ENCODE assay signal across 10 mouse cellular contexts in the genomic region with DNA sequence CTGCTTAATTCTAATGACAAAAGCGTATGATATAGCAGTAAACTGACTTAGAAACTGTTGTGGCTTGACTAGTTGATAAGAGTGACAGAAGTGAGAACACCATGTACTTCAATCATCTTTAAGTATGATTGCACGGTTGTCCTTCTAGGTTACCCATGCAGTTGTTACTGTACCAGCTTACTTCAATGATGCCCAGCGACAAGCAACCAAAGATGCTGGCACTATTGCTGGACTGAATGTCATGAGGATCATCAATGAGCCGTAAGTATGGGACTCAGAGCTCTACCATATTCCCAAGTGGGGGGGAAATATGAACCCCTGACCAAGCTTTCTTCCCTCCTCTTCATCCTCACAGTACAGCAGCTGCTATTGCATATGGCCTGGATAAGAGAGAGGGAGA. TPM values are rescaled to one million over a fixed set of nuclear protein-coding genes. Genes with fewer than 3 reads are reported as not detected.
DNase-seq lines count a peak whose midpoint lies in the region; ATAC-seq lines count a peak whose summit lies in the region.
"Had no signal": no experiment of that assay in that cellular context is flagged by ENCODE, and none has a peak within 500 bp of the region (broad histone marks: within the 10 kb centered on the region; RNA-seq: fewer than 3 reads in every experiment).

No protein-coding gene starts in this region.

- ATAC-seq in kidney, embryonic 15.5 days (replicated peaks; ENCODE audit: low FRiP score) = no peak
- ATAC-seq in embryonic facial prominence, embryonic 11.5 days (replicated peaks; ENCODE audit: insufficient number of reproducible peaks, low FRiP score, low TSS enrichment, low read depth) = no peak
- ATAC-seq in intestine, embryonic 16.5 days = no peak
- no peak for ATAC-seq in inflammation-experienced regulatory T-cells, adult 6 months
- no peak for ATAC-seq in megakaryocyte progenitor cell, adult 5-6 weeks (replicated peaks; ENCODE audit: poor library complexity)
- ATAC-seq: Patski had no signal

- 81% methylated on average over 4 of the region's 4 CpGs for WGBS in kidney, embryonic 15.5 days
- WGBS in embryonic facial prominence, embryonic 11.5 days = 84% methylated on average over 4 of the region's 4 CpGs
- 84% methylated on average over 4 of the region's 4 CpGs for WGBS in intestine, embryonic 16.5 days

- H3K9ac ChIP-seq in kidney, embryonic 15.5 days = 0 out of 2 replicates have a peak overlapping the region, but pooled peaks have one; percentile 98
- H3K9ac ChIP-seq in embryonic facial prominence, embryonic 11.5 days (replicated peaks; ENCODE audit: low read length) = no peak overlapping the region
- H3K9ac ChIP-seq in intestine, embryonic 16.5 days (ENCODE audit: low read depth, low read length) = peak overlapping the region; percentile 97

- H3K36me3 ChIP-seq in kidney, embryonic 15.5 days = peaks cover 60% of the 10 kb centered on the region
- H3K36me3 ChIP-seq in embryonic facial prominence, embryonic 11.5 days (replicated peaks; ENCODE audit: control insufficient read depth, insufficient read depth, low read depth, low read length) = peaks cover 19% of the 10 kb centered on the region
- peaks cover 27% of the 10 kb centered on the region for H3K36me3 ChIP-seq in intestine, embryonic 16.5 days (ENCODE audit: control insufficient read depth, insufficient read depth, low read length)

- H3K9me3 ChIP-seq in kidney, embryonic 15.5 days (replicated peaks) = no peaks in the 10 kb centered on the region
- no peaks in the 10 kb centered on the region for H3K9me3 ChIP-seq in embryonic facial prominence, embryonic 11.5 days (replicated peaks; ENCODE audit: control insufficient read depth, low read length)
- H3K9me3 ChIP-seq in intestine, embryonic 16.5 days (ENCODE audit: control insufficient read depth, low read length) = no peaks in the 10 kb centered on the region

- no peak for DNase-seq in kidney, postnatal 10 days
- DNase-seq in embryonic facial prominence, embryonic 11.5 days (ENCODE audit: low spot score) = no peak
- peak; percentile 29 for DNase-seq in naive thymus-derived CD4-positive, alpha-beta T cell, adult 2 months (ENCODE audit: low read depth)
- no peak for DNase-seq in kidney, postnatal 14 days
- DNase-seq: thymus, postnatal 4 days had no signal

- H3K4me3 ChIP-seq in kidney, embryonic 15.5 days (replicated peaks) = peak overlapping the region; percentile 84
- peak overlapping the region; percentile 91 for H3K4me3 ChIP-seq in embryonic facial prominence, embryonic 11.5 days (ENCODE audit: low read depth, low read length)
- H3K4me3 ChIP-seq in intestine, embryonic 16.5 days (ENCODE audit: low read length) = peak overlapping the region; percentile 95

- H3K4me2 ChIP-seq in kidney, embryonic 15.5 days = peak overlapping the region; percentile 73
- H3K4me2 ChIP-seq in embryonic facial prominence, embryonic 11.5 days (ENCODE audit: low read depth, low read length) = peak overlapping the region; percentile 55; the same call in 1 of the 2 replicates
- H3K4me2 ChIP-seq in intestine, embryonic 16.5 days (ENCODE audit: low read depth, low read length) = peak overlapping the region; percentile 63

- H3K4me1 ChIP-seq in kidney, embryonic 15.5 days = peaks cover 50% of the 10 kb centered on the region
- 0 out of 2 replicates have a peak, but pooled peaks cover 2% of the 10 kb centered on the region for H3K4me1 ChIP-seq in embryonic facial prominence, embryonic 11.5 days (ENCODE audit: control insufficient read depth, insufficient read depth, low read length)
- peaks cover 37% of the 10 kb centered on the region for H3K4me1 ChIP-seq in intestine, embryonic 16.5 days (ENCODE audit: control insufficient read depth, insufficient read depth, low read length)

- no peak overlapping the region for H3K27ac ChIP-seq in kidney, embryonic 15.5 days
- no peak overlapping the region for H3K27ac ChIP-seq in embryonic facial prominence, embryonic 11.5 days (replicated peaks; ENCODE audit: low read depth, low read length)
- no peak overlapping the region for H3K27ac ChIP-seq in intestine, embryonic 16.5 days (ENCODE audit: low read length)

- no peaks in the 10 kb centered on the region for H3K27me3 ChIP-seq in kidney, embryonic 15.5 days
- no peaks in the 10 kb centered on the region for H3K27me3 ChIP-seq in embryonic facial prominence, embryonic 11.5 days (ENCODE audit: control insufficient read depth, insufficient read depth, low read length)
- H3K27me3 ChIP-seq in intestine, embryonic 16.5 days (replicated peaks; ENCODE audit: control insufficient read depth, insufficient read depth, low read length) = no peaks in the 10 kb centered on the region
- H3K27me3 ChIP-seq: Patski had no signal

RNA-seq across cellular contexts. Expression of a gene that starts 1.9 kb away (rescaled TPM):
- 989 and 1,038 TPM in 2 replicates for polyA plus RNA-seq in kidney, embryonic 15.5 days (2015; fragmentation: Nextera tagmentation; extraction: Ambion mirVana)
- 1,023 and 1,118 TPM in 2 replicates for polyA plus RNA-seq in embryonic facial prominence, embryonic 11.5 days (2014; fragmentation: Nextera tagmentation; extraction: Ambion mirVana)
- polyA plus RNA-seq in intestine, embryonic 16.5 days (2015; fragmentation: Nextera tagmentation; extraction: Ambion mirVana) = 991 and 1,092 TPM in 2 replicates
- polyA plus RNA-seq in inflammation-experienced regulatory T-cells, adult 6 months (2017; shearing (Covaris generic)) = 100 to 1,000 TPM; 576 to 769 (median 638) TPM
- 536 and 641 TPM in 2 replicates for total RNA-seq in megakaryocyte progenitor cell, adult 5-6 weeks (2015)
- total RNA-seq in megakaryocyte progenitor cell, adult 5-6 weeks (2017) = 1,697 and 1,773 TPM in 2 replicates

RNA-seq across cellular contexts. Expression of a gene that starts 18.6 kb away (rescaled TPM):
- 81.3 and 84.6 TPM in 2 replicates for polyA plus RNA-seq in kidney, embryonic 15.5 days (2015; fragmentation: Nextera tagmentation; extraction: Ambion mirVana)
- 92.5 and 96.3 TPM in 2 replicates for polyA plus RNA-seq in embryonic facial prominence, embryonic 11.5 days (2014; fragmentation: Nextera tagmentation; extraction: Ambion mirVana)
- 56.6 and 61.3 TPM in 2 replicates for polyA plus RNA-seq in intestine, embryonic 16.5 days (2015; fragmentation: Nextera tagmentation; extraction: Ambion mirVana)
- polyA plus RNA-seq in inflammation-experienced regulatory T-cells, adult 6 months (2017; shearing (Covaris generic)) = 10 to 100 TPM; 45.5 to 69.9 (median 60.5) TPM
- total RNA-seq in megakaryocyte progenitor cell, adult 5-6 weeks (2015) = 45.4 and 56.7 TPM in 2 replicates
- total RNA-seq in megakaryocyte progenitor cell, adult 5-6 weeks (2017) = 73.4 and 83.3 TPM in 2 replicates

RNA-seq across cellular contexts. Expression of a gene that starts 26.0 kb away (rescaled TPM):
- 36.3 and 42.8 TPM in 2 replicates for polyA plus RNA-seq in kidney, embryonic 15.5 days (2015; fragmentation: Nextera tagmentation; extraction: Ambion mirVana)
- 34.5 and 40.2 TPM in 2 replicates for polyA plus RNA-seq in embryonic facial prominence, embryonic 11.5 days (2014; fragmentation: Nextera tagmentation; extraction: Ambion mirVana)
- 40.9 and 47.0 TPM in 2 replicates for polyA plus RNA-seq in intestine, embryonic 16.5 days (2015; fragmentation: Nextera tagmentation; extraction: Ambion mirVana)
- 10 to 100 TPM; 53.6 to 62.6 (median 58.1) TPM for polyA plus RNA-seq in inflammation-experienced regulatory T-cells, adult 6 months (2017; shearing (Covaris generic))
- total RNA-seq in megakaryocyte progenitor cell, adult 5-6 weeks (2015) = 18.1 and 21.7 TPM in 2 replicates
- total RNA-seq in megakaryocyte progenitor cell, adult 5-6 weeks (2017) = 40.4 and 52.7 TPM in 2 replicates

RNA-seq across cellular contexts. Expression of a gene that starts 52.4 kb away (rescaled TPM):
- polyA plus RNA-seq in kidney, embryonic 15.5 days (2015; fragmentation: Nextera tagmentation; extraction: Ambion mirVana) = 79.3 and 82.0 TPM in 2 replicates
- 66.3 and 71.2 TPM in 2 replicates for polyA plus RNA-seq in embryonic facial prominence, embryonic 11.5 days (2014; fragmentation: Nextera tagmentation; extraction: Ambion mirVana)
- 60.0 and 61.2 TPM in 2 replicates for polyA plus RNA-seq in intestine, embryonic 16.5 days (2015; fragmentation: Nextera tagmentation; extraction: Ambion mirVana)
- 10 to 100 TPM; 62.7 to 77.2 (median 72.8) TPM for polyA plus RNA-seq in inflammation-experienced regulatory T-cells, adult 6 months (2017; shearing (Covaris generic))
- 47.7 and 48.8 TPM in 2 replicates for total RNA-seq in megakaryocyte progenitor cell, adult 5-6 weeks (2015)
- 49.1 and 54.3 TPM in 2 replicates for total RNA-seq in megakaryocyte progenitor cell, adult 5-6 weeks (2017)

RNA-seq across cellular contexts. Expression of a gene that starts 59.1 kb away (rescaled TPM):
- 0.16 TPM in 1 of 2 replicates, not detected in the other for polyA plus RNA-seq in kidney, embryonic 15.5 days (2015; fragmentation: Nextera tagmentation; extraction: Ambion mirVana)
- 0.33 TPM in 1 of 2 replicates, not detected in the other for polyA plus RNA-seq in embryonic facial prominence, embryonic 11.5 days (2014; fragmentation: Nextera tagmentation; extraction: Ambion mirVana)
- polyA plus RNA-seq in intestine, embryonic 16.5 days (2015; fragmentation: Nextera tagmentation; extraction: Ambion mirVana) = not detected in 2 replicates
- polyA plus RNA-seq in inflammation-experienced regulatory T-cells, adult 6 months (2017; shearing (Covaris generic)) = not detected
- total RNA-seq in megakaryocyte progenitor cell, adult 5-6 weeks (2015) = 0.64 TPM in 1 of 2 replicates, not detected in the other
- total RNA-seq in megakaryocyte progenitor cell, adult 5-6 weeks (2017) = not detected in 2 replicates
